Mouse (Mus musculus) embryonic fibroblast, embryonic 13.5 days (primary cell): ENCODE measurements around the gene Ppp3ca. TPM values are rescaled to one million over a fixed set of nuclear protein-coding genes. Genes with fewer than 3 reads are reported as not detected.

Source experiments
- H3K27ac ChIP-seq: 2 replicates; pipeline ENCODE4 v1.5.1; 2012; ENCODE audit warnings: low read length, control low read depth, inconsistent platforms; ENCODE audit not compliant: insufficient read depth
- H3K4me1 ChIP-seq: 2 replicates; pipeline ENCODE4 v1.6.1; 2011; ENCODE audit warnings: low read length; ENCODE audit not compliant: control insufficient read depth, insufficient read depth
- H3K4me3 ChIP-seq: 2 replicates; pipeline ENCODE4 v1.5.1; 2011; ENCODE audit warnings: mild to moderate bottlenecking, control low read depth, low read length; ENCODE audit not compliant: insufficient read depth
- CTCF ChIP-seq: IDR thresholded peaks from 2 replicates; pipeline ENCODE4 v1.5.1; 2011; ENCODE audit warnings: mild to moderate bottlenecking, control low read depth, low read length, moderate library complexity, borderline replicate concordance; ENCODE audit not compliant: insufficient read depth
- POLR2A ChIP-seq: IDR thresholded peaks from 2 replicates; pipeline ENCODE4 v1.6.1; 2011; ENCODE audit warnings: low read depth, mild to moderate bottlenecking, control low read depth, low read length, moderate library complexity
- polyA plus RNA-seq: library from polyadenylated mRNA; stranded (reverse); fragments of >200 nt; gene quantifications from 2 replicates; pipeline ENCODE4 v1.2.4, GENCODE M21; 2011; ENCODE audit warnings: low read depth; ENCODE audit not compliant: missing spikeins, insufficient read length

The Ppp3ca gene
- polyA plus RNA-seq, 1 experiment: 77.8 TPM

GRCm38 (mm10) chr3:136887741-136888140, 217.8 kb downstream of the Ppp3ca start:
- Histone ChIP-seq H3K4me1 (no peaks in the 10 kb centered on the region), H3K4me3 (no peak overlapping the region), H3K27ac (no peak overlapping the region)
- TF ChIP-seq CTCF: no peak
- no peak for TF ChIP-seq POLR2A

GRCm38 (mm10) chr3:136892140-136892539, 222.2 kb downstream of the Ppp3ca start:
- TF ChIP-seq POLR2A (no peak), CTCF (no peak)
- no peak overlapping the region for H3K27ac ChIP-seq
- H3K4me1 ChIP-seq: no peaks in the 10 kb centered on the region
- no peak overlapping the region for H3K4me3 ChIP-seq

- H3K4me1 ChIP-seq: no peaks in the 10 kb centered on the region
- TF ChIP-seq POLR2A: no peak
- TF ChIP-seq CTCF: no peak
- H3K4me3 ChIP-seq: no peak overlapping the region
- H3K27ac ChIP-seq: no peak overlapping the region
Observed at GRCm38 (mm10) chr3:136893596-136894402, 223.9 kb downstream of the Ppp3ca start.

GRCm38 (mm10) chr3:136895498-136895897, 225.6 kb downstream of the Ppp3ca start:
- no peak overlapping the region for H3K4me3 ChIP-seq
- H3K27ac ChIP-seq: no peak overlapping the region
- no peaks in the 10 kb centered on the region for H3K4me1 ChIP-seq
- TF ChIP-seq POLR2A (no peak), CTCF (no peak)

- Histone ChIP-seq H3K4me3 (no peak overlapping the region), H3K27ac (no peak overlapping the region), H3K4me1 (no peaks in the 10 kb centered on the region)
- no peak for TF ChIP-seq CTCF
- no peak for TF ChIP-seq POLR2A
Observed at GRCm38 (mm10) chr3:136896276-136896675, 226.4 kb downstream of the Ppp3ca start.

- no peak overlapping the region for H3K27ac ChIP-seq
- no peak overlapping the region for H3K4me3 ChIP-seq
- TF ChIP-seq CTCF (no peak), POLR2A (no peak)
- H3K4me1 ChIP-seq: no peaks in the 10 kb centered on the region
Observed at GRCm38 (mm10) chr3:136899744-136900143, 229.8 kb downstream of the Ppp3ca start.

- TF ChIP-seq POLR2A: no peak
- no peak for TF ChIP-seq CTCF
- Histone ChIP-seq H3K4me1 (no peaks in the 10 kb centered on the region), H3K27ac (no peak overlapping the region), H3K4me3 (no peak overlapping the region)
Observed at GRCm38 (mm10) chr3:136900986-136901385, 231.1 kb downstream of the Ppp3ca start.

- H3K27ac ChIP-seq: no peak overlapping the region
- H3K4me1 ChIP-seq: no peaks in the 10 kb centered on the region
- H3K4me3 ChIP-seq: no peak overlapping the region
- no peak for TF ChIP-seq POLR2A
- no peak for TF ChIP-seq CTCF
Observed at GRCm38 (mm10) chr3:136902776-136903175, 232.9 kb downstream of the Ppp3ca start.

GRCm38 (mm10) chr3:136905577-136905976, 235.7 kb downstream of the Ppp3ca start:
- no peak overlapping the region for H3K27ac ChIP-seq
- H3K4me1 ChIP-seq: no peaks in the 10 kb centered on the region
- H3K4me3 ChIP-seq: no peak overlapping the region
- TF ChIP-seq POLR2A: no peak
- TF ChIP-seq CTCF: peak; percentile 42; the same call in 1 of the 2 replicates

GRCm38 (mm10) chr3:136909534-136909933, 239.6 kb downstream of the Ppp3ca start:
- Histone ChIP-seq H3K4me3 (no peak overlapping the region), H3K4me1 (no peaks in the 10 kb centered on the region), H3K27ac (no peak overlapping the region)
- TF ChIP-seq POLR2A: no peak
- TF ChIP-seq CTCF: no peak

GRCm38 (mm10) chr3:136911276-136911675, 241.4 kb downstream of the Ppp3ca start:
- TF ChIP-seq CTCF: no peak
- TF ChIP-seq POLR2A: no peak
- no peaks in the 10 kb centered on the region for H3K4me1 ChIP-seq
- H3K27ac ChIP-seq: no peak overlapping the region; the same call in 1 of the 2 replicates

More at GRCm38 (mm10) chr3:136911276-136911675, 241.4 kb downstream of the Ppp3ca start:
- no peak overlapping the region for H3K4me3 ChIP-seq
